Mouse (Mus musculus): ENCODE results near the gene Rictor.
"Not testable (repeated sequence)": the region's sequence is repeated elsewhere in the genome, so short reads cannot be mapped to it uniquely, and the experiment has no call there.

Rictor gene

GRCm38 (mm10) chr15:6733076-6733475 lies 24.9 kb downstream of the Rictor start:
- DNase-seq (ENCODE audit: low read depth, low spot score): no peak

- DNase-seq (ENCODE audit: low read depth, low spot score): no peak
Measured at GRCm38 (mm10) chr15:6739180-6739579, 31.0 kb downstream of the Rictor start.

- no peak for DNase-seq (ENCODE audit: low read depth, low spot score)
Measured at GRCm38 (mm10) chr15:6742337-6743025, 34.3 kb downstream of the Rictor start.

- no peak for DNase-seq (ENCODE audit: low read depth, low spot score)
Measured at GRCm38 (mm10) chr15:6743723-6744122, 35.5 kb downstream of the Rictor start.

GRCm38 (mm10) chr15:6746301-6746983 lies 38.3 kb downstream of the Rictor start:
- not testable (repeated sequence) for DNase-seq (ENCODE audit: low read depth, low spot score)

GRCm38 (mm10) chr15:6747001-6747400 lies 38.8 kb downstream of the Rictor start:
- no peak for DNase-seq (ENCODE audit: low read depth, low spot score)

GRCm38 (mm10) chr15:6754400-6754799 lies 46.2 kb downstream of the Rictor start:
- DNase-seq (ENCODE audit: low read depth, low spot score): no peak

GRCm38 (mm10) chr15:6772265-6772664 lies 64.1 kb downstream of the Rictor start:
- no peak for DNase-seq (ENCODE audit: low read depth, low spot score)

GRCm38 (mm10) chr15:6786212-6786611 lies 78.0 kb downstream of the Rictor start:
- DNase-seq (ENCODE audit: low read depth, low spot score): no peak

GRCm38 (mm10) chr15:6787236-6787635 lies 79.1 kb downstream of the Rictor start:
- DNase-seq (ENCODE audit: low read depth, low spot score): no peak

GRCm38 (mm10) chr15:6790011-6790410 lies 81.8 kb downstream of the Rictor start:
- no peak for DNase-seq (ENCODE audit: low read depth, low spot score)

- no peak for DNase-seq (ENCODE audit: low read depth, low spot score)
Measured at GRCm38 (mm10) chr15:6791648-6792047, 83.5 kb downstream of the Rictor start.

- no peak for DNase-seq (ENCODE audit: low read depth, low spot score)
Measured at GRCm38 (mm10) chr15:6792846-6793245, 84.7 kb downstream of the Rictor start.

GRCm38 (mm10) chr15:6801212-6801611 lies 93.0 kb downstream of the Rictor start:
- DNase-seq (ENCODE audit: low read depth, low spot score): not testable (repeated sequence)

- DNase-seq (ENCODE audit: low read depth, low spot score): no peak
Measured at GRCm38 (mm10) chr15:6815807-6816206, 107.6 kb downstream of the Rictor start.

GRCm38 (mm10) chr15:6840199-6840598 lies 132.0 kb downstream of the Rictor start:
- DNase-seq (ENCODE audit: low read depth, low spot score): peak; percentile 21

- no peak for DNase-seq (ENCODE audit: low read depth, low spot score)
Measured at GRCm38 (mm10) chr15:6849851-6850250, 141.7 kb downstream of the Rictor start.
